Mouse (Mus musculus) ES-Bruce4 (cell line): Measurements from ENCODE around the gene Zbtb16.

ENCODE experiments used
- CTCF ChIP-seq: IDR thresholded peaks from one replicate; pipeline ENCODE4 v1.8.1; 2011; ENCODE audit warnings: low read depth, low read length
- EP300 ChIP-seq: IDR thresholded peaks from 2 replicates; pipeline ENCODE4 v1.6.1; 2011; ENCODE audit warnings: low read depth, low read length; ENCODE audit not compliant: insufficient read depth

DNA sequence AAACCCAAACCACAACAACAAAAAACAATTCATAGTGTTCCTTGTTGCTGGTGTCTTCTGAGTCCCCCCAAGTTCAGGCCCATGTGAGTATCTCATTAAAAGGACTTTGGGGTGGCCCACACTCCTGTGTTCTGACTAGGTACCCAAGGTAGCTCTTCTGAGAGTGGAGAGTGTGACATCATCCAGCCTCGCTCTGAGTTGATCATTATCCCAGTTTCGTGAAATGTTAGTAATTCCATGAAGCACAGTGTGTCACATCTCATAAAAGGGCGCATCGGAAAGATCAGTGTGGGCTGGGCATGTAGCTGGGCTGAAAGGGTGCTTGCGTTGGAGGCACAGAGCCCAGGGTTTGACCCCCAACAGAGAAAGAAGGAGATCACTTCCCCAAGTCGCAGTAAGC lies 38.0 kb downstream of the Zbtb16 start:
- TF ChIP-seq CTCF (no peak), EP300 (no peak)
